Mouse (Mus musculus): Measurements from ENCODE around the gene Klrd1.
"Not testable (repeated sequence)": the region's sequence is repeated elsewhere in the genome, so short reads cannot be mapped to it uniquely, and the experiment has no call there.

The Klrd1 gene

GRCm38 (mm10) chr6:129591508-129591907 lies at the start of gene Klrd1:
Gene Klrd1 (plus strand): TSS chr6:129591782.
- no peak for DNase-seq

GRCm38 (mm10) chr6:129541931-129542330 lies 49.7 kb upstream of the Klrd1 start:
- DNase-seq: no peak

GRCm38 (mm10) chr6:129542540-129542939 lies 49.0 kb upstream of the Klrd1 start:
- no peak for DNase-seq

- peak; percentile 73 for DNase-seq
Observed at GRCm38 (mm10) chr6:129543709-129544606, 47.6 kb upstream of the Klrd1 start.

- DNase-seq: no peak
Observed at GRCm38 (mm10) chr6:129547277-129547676, 44.3 kb upstream of the Klrd1 start.

- DNase-seq: no peak
Observed at GRCm38 (mm10) chr6:129548009-129548408, 43.6 kb upstream of the Klrd1 start.

- no peak for DNase-seq
Observed at GRCm38 (mm10) chr6:129557298-129558023, 34.1 kb upstream of the Klrd1 start.

GRCm38 (mm10) chr6:129558946-129559640 lies 32.5 kb upstream of the Klrd1 start:
- peak; percentile 79 for DNase-seq

GRCm38 (mm10) chr6:129559641-129560027 lies 31.9 kb upstream of the Klrd1 start:
- no peak for DNase-seq

- no peak for DNase-seq
Observed at GRCm38 (mm10) chr6:129565257-129565656, 26.3 kb upstream of the Klrd1 start.

GRCm38 (mm10) chr6:129575315-129575714 lies 16.3 kb upstream of the Klrd1 start:
- DNase-seq: no peak

- DNase-seq: no peak
Observed at GRCm38 (mm10) chr6:129577605-129578004, 14.0 kb upstream of the Klrd1 start, which contains the start of gene Klre1. Gene Klre1 (plus strand): TSS chr6:129577905.

- no peak for DNase-seq
Observed at GRCm38 (mm10) chr6:129581274-129581673, 10.3 kb upstream of the Klrd1 start.

GRCm38 (mm10) chr6:129581896-129582295 lies 9.7 kb upstream of the Klrd1 start:
- no peak for DNase-seq

- no peak for DNase-seq
Observed at GRCm38 (mm10) chr6:129583014-129583413, 8.6 kb upstream of the Klrd1 start.

GRCm38 (mm10) chr6:129608372-129608771 lies 16.8 kb downstream of the Klrd1 start:
- no peak for DNase-seq

GRCm38 (mm10) chr6:129623735-129624134 lies 32.2 kb downstream of the Klrd1 start, which contains the start of gene Klrk1:
Gene Klrk1 (minus strand): TSS chr6:129623864.
- DNase-seq: no peak

GRCm38 (mm10) chr6:129631046-129631445 lies 39.5 kb downstream of the Klrd1 start:
- not testable (repeated sequence) for DNase-seq

- DNase-seq: not testable (repeated sequence)
Observed at GRCm38 (mm10) chr6:129643237-129643636, 51.7 kb downstream of the Klrd1 start, which contains the start of gene Klrc3. Gene Klrc3 (minus strand): TSS chr6:129643337.

GRCm38 (mm10) chr6:129644054-129644453 lies 52.5 kb downstream of the Klrd1 start:
- DNase-seq: not testable (repeated sequence)

Data from right cerebral cortex, postnatal 4 days (tissue).